Mouse (Mus musculus) Muller cell, postnatal 12 days (primary cell): ENCODE measurements around the gene Ctnnd2.

ENCODE experiments used
- DNase-seq: peaks from one replicate; pipeline ENCODE4 v3.0.0-alpha.2; 2015; ENCODE audit errors: inconsistent ontology term

The Ctnnd2 gene

GRCm38 (mm10) chr15:30714823-30715222 lies 542.4 kb downstream of the Ctnnd2 start:
- DNase-seq, result no peak

GRCm38 (mm10) chr15:30718811-30719210 lies 546.4 kb downstream of the Ctnnd2 start:
- no peak for DNase-seq

GRCm38 (mm10) chr15:30719226-30719625 lies 546.8 kb downstream of the Ctnnd2 start:
- DNase-seq, result peak; percentile 17

GRCm38 (mm10) chr15:30721098-30721497 lies 548.7 kb downstream of the Ctnnd2 start:
- no peak for DNase-seq

- DNase-seq, result no peak
These were observed 553.7 kb downstream of the Ctnnd2 start for GRCm38 (mm10) chr15:30726066-30726465.

GRCm38 (mm10) chr15:30738178-30738577 lies 565.8 kb downstream of the Ctnnd2 start:
- DNase-seq, result no peak

GRCm38 (mm10) chr15:30740728-30741127 lies 568.3 kb downstream of the Ctnnd2 start:
- DNase-seq, result peak; percentile 44

GRCm38 (mm10) chr15:30757991-30758390 lies 585.6 kb downstream of the Ctnnd2 start:
- DNase-seq, result no peak

- no peak for DNase-seq
These were observed 589.8 kb downstream of the Ctnnd2 start for GRCm38 (mm10) chr15:30762211-30762610.

GRCm38 (mm10) chr15:30762695-30763285 lies 590.4 kb downstream of the Ctnnd2 start:
- DNase-seq, result peak; percentile 46

- DNase-seq, result no peak
These were observed 604.5 kb downstream of the Ctnnd2 start for GRCm38 (mm10) chr15:30776931-30777330.

GRCm38 (mm10) chr15:30777801-30778200 lies 605.4 kb downstream of the Ctnnd2 start:
- DNase-seq, result no peak

GRCm38 (mm10) chr15:30779903-30780302 lies 607.5 kb downstream of the Ctnnd2 start:
- DNase-seq, result no peak

GRCm38 (mm10) chr15:30780977-30781376 lies 608.6 kb downstream of the Ctnnd2 start:
- DNase-seq, result no peak

GRCm38 (mm10) chr15:30785706-30786320 lies 613.4 kb downstream of the Ctnnd2 start:
- peak; percentile 62 for DNase-seq

GRCm38 (mm10) chr15:30793260-30793659 lies 620.9 kb downstream of the Ctnnd2 start:
- DNase-seq, result no peak

GRCm38 (mm10) chr15:30795723-30796122 lies 623.3 kb downstream of the Ctnnd2 start:
- no peak for DNase-seq

GRCm38 (mm10) chr15:30827424-30828263 lies 655.3 kb downstream of the Ctnnd2 start:
- DNase-seq, result no peak

GRCm38 (mm10) chr15:30857277-30858176 lies 685.1 kb downstream of the Ctnnd2 start:
- DNase-seq, result peak; percentile 30

GRCm38 (mm10) chr15:30867429-30867828 lies 695.0 kb downstream of the Ctnnd2 start:
- DNase-seq, result no peak

- no peak for DNase-seq
These were observed 697.5 kb downstream of the Ctnnd2 start for GRCm38 (mm10) chr15:30869673-30870512.
